Mouse (Mus musculus) CH12.LX (cell line): ENCODE results near the gene Ptma. TPM values are rescaled to one million over a fixed set of nuclear protein-coding genes. Genes with fewer than 3 reads are reported as not detected.

ENCODE experiments used
- DNase-seq: peaks from one replicate; pipeline ENCODE4 v3.0.0-alpha.2; 2013; ENCODE audit errors: extremely low read depth
- H3K27ac ChIP-seq: 2 replicates; pipeline ENCODE4 v1.5.1; 2012; ENCODE audit warnings: low read depth, mild to moderate bottlenecking, control low read depth, moderate library complexity; ENCODE audit not compliant: insufficient read depth
- H3K27me3 ChIP-seq: replicated peaks from 2 replicates; pipeline ENCODE3; 2012; ENCODE audit warnings: inconsistent platforms
- H3K36me3 ChIP-seq, 2 experiments: replicated peaks in 1 of 2; 2 replicates each; pipeline versions ENCODE3 to v1.6.1; 2012; ENCODE audit warnings: inconsistent platforms in 1 of 2, low read length in 1 of 2, mild to moderate bottlenecking in 1 of 2, mixed read lengths in 1 of 2, moderate library complexity in 1 of 2; ENCODE audit not compliant: control insufficient read depth in 1 of 2, insufficient read depth in 1 of 2
- H3K4me1 ChIP-seq, 2 experiments: 2 replicates each; pipeline ENCODE4 v1.6.1; 2012; ENCODE audit warnings: inconsistent platforms in 1 of 2, moderate library complexity in 1 of 2; ENCODE audit not compliant: insufficient read depth in 2 of 2, control insufficient read depth in 1 of 2
- H3K4me2 ChIP-seq: 2 replicates; pipeline ENCODE4 v1.6.1; 2012; ENCODE audit warnings: low read depth, mild to moderate bottlenecking, control low read depth; ENCODE audit not compliant: poor library complexity, insufficient read depth, severe bottlenecking
- H3K4me3 ChIP-seq, 3 experiments: fragments of 150-350 bp in 1 of 3; sonication (generic) in 1 of 3; replicated peaks in 1 of 3; 2 replicates each; pipeline versions ENCODE3 to v1.5.1; 2011 to 2012; ENCODE audit warnings: low read depth in 2 of 3, low read length in 2 of 3, mild to moderate bottlenecking in 2 of 3, moderate library complexity in 2 of 3, control low read depth in 1 of 3, improper control_type of control experiment in 1 of 3, inconsistent platforms in 1 of 3, mixed read lengths in 1 of 3; ENCODE audit not compliant: poor library complexity in 1 of 3
- H3K79me2 ChIP-seq: replicated peaks from 2 replicates; pipeline ENCODE4 v1.6.1; 2012; ENCODE audit warnings: mild to moderate bottlenecking, moderate library complexity; ENCODE audit not compliant: control insufficient read depth, poor library complexity, insufficient read depth, severe bottlenecking; ENCODE audit errors: extremely low read depth
- H3K9ac ChIP-seq: 2 replicates; pipeline ENCODE4 v1.6.1; 2012; ENCODE audit warnings: low read depth, mild to moderate bottlenecking, control low read depth, moderate library complexity; ENCODE audit not compliant: insufficient read depth
- H3K9me3 ChIP-seq: replicated peaks from 2 replicates; pipeline ENCODE3; 2012; ENCODE audit warnings: low read length, inconsistent platforms, mixed read lengths
- BHLHE40 ChIP-seq: IDR thresholded peaks from 2 replicates; pipeline ENCODE4 v1.6.1; 2011; ENCODE audit warnings: mild to moderate bottlenecking, low read depth, low read length, improper control_type of control experiment
- CHD1 ChIP-seq: IDR thresholded peaks from 2 replicates; pipeline ENCODE4 v1.6.1; 2012; ENCODE audit warnings: low read depth, low read length, improper control_type of control experiment, inconsistent platforms
- CHD2 ChIP-seq: IDR thresholded peaks from 2 replicates; pipeline ENCODE4 v1.6.1; 2011; ENCODE audit warnings: low read length, improper control_type of control experiment
- CTCF ChIP-seq, 2 experiments: IDR thresholded peaks in 1 of 2; conservative IDR thresholded peaks in 1 of 2; 2 replicates each; pipeline ENCODE4 v1.5.1; 2011 to 2012; ENCODE audit warnings: low read depth in 2 of 2, low read length in 2 of 2, improper control_type of control experiment in 1 of 2, inconsistent platforms in 1 of 2, mild to moderate bottlenecking in 1 of 2, moderate library complexity in 1 of 2
- E2F4 ChIP-seq: IDR thresholded peaks from 2 replicates; pipeline ENCODE4 v1.6.1; 2011; ENCODE audit warnings: low read depth, low read length, improper control_type of control experiment; ENCODE audit not compliant: insufficient replicate concordance
- ELF1 ChIP-seq: IDR thresholded peaks from 2 replicates; pipeline ENCODE4 v1.6.1; 2014; ENCODE audit warnings: low read depth, mild to moderate bottlenecking, inconsistent platforms, low read length, improper control_type of control experiment
- ETS1 ChIP-seq: conservative IDR thresholded peaks from 2 replicates; pipeline ENCODE4 v1.6.1; 2012; ENCODE audit warnings: low read depth, mild to moderate bottlenecking, inconsistent platforms, low read length, improper control_type of control experiment, moderate library complexity
- IRF4 ChIP-seq: IDR thresholded peaks from 2 replicates; pipeline ENCODE4 v1.6.1; 2014; ENCODE audit warnings: low read depth, mild to moderate bottlenecking, inconsistent platforms, low read length, improper control_type of control experiment
- JUND ChIP-seq: conservative IDR thresholded peaks from 2 replicates; pipeline ENCODE4 v1.6.1; 2011; ENCODE audit warnings: low read depth, low read length, improper control_type of control experiment
- KAT2A ChIP-seq: IDR thresholded peaks from 2 replicates; pipeline ENCODE4 v1.6.1; 2012; ENCODE audit warnings: low read length, improper control_type of control experiment, inconsistent platforms; ENCODE audit not compliant: insufficient replicate concordance
- MAFK ChIP-seq: IDR thresholded peaks from 2 replicates; pipeline ENCODE4 v1.6.1; 2011; ENCODE audit warnings: low read length, improper control_type of control experiment; ENCODE audit not compliant: insufficient replicate concordance
- MAX ChIP-seq: IDR thresholded peaks from 2 replicates; pipeline ENCODE4 v1.6.1; 2011; ENCODE audit warnings: low read length, improper control_type of control experiment
- MAZ ChIP-seq: IDR thresholded peaks from 2 replicates; pipeline ENCODE4 v1.6.1; 2012; ENCODE audit warnings: low read depth, mild to moderate bottlenecking, inconsistent platforms, low read length, improper control_type of control experiment, moderate library complexity
- MXI1 ChIP-seq: IDR thresholded peaks from 2 replicates; pipeline ENCODE4 v1.6.1; 2011; ENCODE audit warnings: mild to moderate bottlenecking, low read depth, low read length, improper control_type of control experiment
- MYC ChIP-seq: IDR thresholded peaks from 2 replicates; pipeline ENCODE4 v1.6.1; 2011; ENCODE audit warnings: low read depth, mild to moderate bottlenecking, improper control_type of control experiment, low read length
- NELFE ChIP-seq: IDR thresholded peaks from 2 replicates; pipeline ENCODE4 v1.6.1; 2011; ENCODE audit warnings: low read depth, low read length, improper control_type of control experiment
- NRF1 ChIP-seq: IDR thresholded peaks from 2 replicates; pipeline ENCODE4 v1.6.1; 2014; ENCODE audit warnings: low read depth, mild to moderate bottlenecking, inconsistent platforms, low read length, improper control_type of control experiment, moderate library complexity
- POLR2A ChIP-seq: IDR thresholded peaks from 2 replicates; pipeline ENCODE4 v1.6.1; 2011; ENCODE audit warnings: low read depth, mild to moderate bottlenecking, improper control_type of control experiment, low read length
- POLR2AphosphoS2 ChIP-seq: IDR thresholded peaks from 2 replicates; pipeline ENCODE4 v1.6.1; 2011; ENCODE audit warnings: low read depth, low read length, improper control_type of control experiment
- SIN3A ChIP-seq: IDR thresholded peaks from 2 replicates; pipeline ENCODE4 v1.6.1; 2012; ENCODE audit warnings: low read length, improper control_type of control experiment, inconsistent platforms
- SMC3 ChIP-seq: IDR thresholded peaks from 2 replicates; pipeline ENCODE4 v1.6.1; 2011; ENCODE audit warnings: low read depth, low read length, improper control_type of control experiment
- TBP ChIP-seq: conservative IDR thresholded peaks from 2 replicates; pipeline ENCODE4 v1.6.1; 2011; ENCODE audit warnings: low read depth, low read length, improper control_type of control experiment
- UBTF ChIP-seq: IDR thresholded peaks from 2 replicates; pipeline ENCODE4 v1.6.1; 2012; ENCODE audit warnings: low read depth, mild to moderate bottlenecking, inconsistent platforms, low read length, improper control_type of control experiment, moderate library complexity
- USF1 ChIP-seq: IDR thresholded peaks from 2 replicates; pipeline ENCODE4 v1.6.1; 2014; ENCODE audit warnings: low read depth, mild to moderate bottlenecking, inconsistent platforms, low read length, improper control_type of control experiment
- USF2 ChIP-seq: conservative IDR thresholded peaks from 2 replicates; pipeline ENCODE4 v1.6.1; 2011; ENCODE audit warnings: low read depth, low read length, improper control_type of control experiment
- ZC3H11A ChIP-seq: IDR thresholded peaks from 2 replicates; pipeline ENCODE4 v1.6.1; 2012; ENCODE audit warnings: low read depth, mild to moderate bottlenecking, inconsistent platforms, low read length, improper control_type of control experiment
- ZKSCAN1 ChIP-seq: IDR thresholded peaks from 2 replicates; pipeline ENCODE4 v1.6.1; 2012; ENCODE audit warnings: low read depth, inconsistent platforms, low read length, improper control_type of control experiment, borderline replicate concordance
- ZMIZ1 ChIP-seq: IDR thresholded peaks from 2 replicates; pipeline ENCODE4 v1.6.1; 2012; ENCODE audit warnings: low read depth, mild to moderate bottlenecking, inconsistent platforms, low read length, improper control_type of control experiment
- ZNF384 ChIP-seq: IDR thresholded peaks from 2 replicates; pipeline ENCODE4 v1.6.1; 2012; ENCODE audit warnings: low read depth, low read length, improper control_type of control experiment, inconsistent platforms
- dilution Hi-C: fragments of 300-500 bp; cut with MboI; formaldehyde crosslinking; loops from 2 replicates; pipeline ENCODE4 v1.14.3; 2020; ENCODE audit warnings: low sequenced_read_pairs; ENCODE audit not compliant: extremely low pct_unique_long_range_greater_than_20kb, extremely low pct_ligation_motif_present
- in situ Hi-C: fragments of 300-500 bp; cut with MboI; formaldehyde crosslinking; loops from 3 replicates; pipeline ENCODE4 v1.14.3; 2019; ENCODE audit warnings: low sequenced_read_pairs, low pct_ligation_motif_present, low pct_unique_long_range_greater_than_20kb, mixed read lengths
- polyA plus RNA-seq: library from polyadenylated mRNA; unstranded; fragments of >175 nt; gene quantifications from 2 replicates; pipeline ENCODE4 v1.2.1, GENCODE M21; 2012; ENCODE audit warnings: low read depth; ENCODE audit not compliant: insufficient read length
- total RNA-seq, 2 experiments: library from RNA; depleted of rRNA; stranded (reverse); fragments of 300-350 nt in 1 of 2; fragments of >200 nt in 1 of 2; gene quantifications; 2 replicates each; pipeline ENCODE4 v1.2.3; 2012 to 2014

Gene Ptma
- total and polyA plus RNA-seq, 3 experiments, result 2,835 to 5,324 (median 5,084) TPM

- dilution Hi-C loops, result no loop called here
- Histone ChIP-seq H3K9me3 (no peaks in the 10 kb centered on the region), H3K27ac (peak overlapping the region; percentile 79), H3K4me3 (peak overlapping the region; percentile 26 to 95 (median 44)), H3K36me3 (peaks cover 13 to 27% of the 10 kb centered on the region in 2 experiments), H3K9ac (no peak overlapping the region; the same call in 1 of the 2 replicates), H3K4me2 (no peak overlapping the region; the same call in 1 of the 2 replicates), H3K27me3 (no peaks in the 10 kb centered on the region), H3K4me1 (peaks cover 19 to 57% of the 10 kb centered on the region in 2 experiments), H3K79me2 (peaks cover 34% of the 10 kb centered on the region)
- in situ Hi-C loops, result no loop called here
- peak; percentile 58 for DNase-seq
- TF ChIP-seq IRF4 (no peak), NRF1 (peak; percentile 71; the same call in 1 of the 2 replicates), TBP (0 out of 2 replicates have a peak, but pooled peaks have one; percentile 43), POLR2AphosphoS2 (no peak), SIN3A (0 out of 2 replicates have a peak, but pooled peaks have one; percentile 10), KAT2A (0 out of 2 replicates have a peak, but pooled peaks have one; percentile 41)
Measured at GRCm38 (mm10) chr1:86525499-86526115, 919 bp upstream of the Ptma start.

- DNase-seq, result no peak
- H3K27me3 ChIP-seq, result no peaks in the 10 kb centered on the region
- H3K36me3 ChIP-seq, result peaks cover 19 to 34% of the 10 kb centered on the region in 2 experiments
- in situ Hi-C loops (no loop called here), dilution Hi-C loops (no loop called here)
- no peak overlapping the region for H3K4me2 ChIP-seq
- peaks cover 13 to 58% of the 10 kb centered on the region in 2 experiments for H3K4me1 ChIP-seq
- peaks cover 46% of the 10 kb centered on the region for H3K79me2 ChIP-seq
- H3K4me3 ChIP-seq, result peak overlapping the region; percentile 59 to 95 (median 91)
- H3K9me3 ChIP-seq, result no peaks in the 10 kb centered on the region
- peak overlapping the region; percentile 79 for H3K27ac ChIP-seq
- H3K9ac ChIP-seq, result peak overlapping the region; percentile 98
- TF ChIP-seq SMC3 (no peak), SIN3A (no peak), CHD2 (no peak), MAFK (no peak), ETS1 (no peak), BHLHE40 (no peak), ZNF384 (no peak), IRF4 (no peak), USF2 (no peak), NELFE (peak; percentile 93), USF1 (no peak), MAX (no peak), CHD1 (peak; percentile 48; the same call in 1 of the 2 replicates), ZMIZ1 (peak; percentile 63; the same call in 1 of the 2 replicates), JUND (no peak), ZC3H11A (no peak), MYC (no peak), E2F4 (no peak), MAZ (peak; percentile 48; the same call in 1 of the 2 replicates), MXI1 (no peak; the same call in none of the 2 replicates), CTCF (conservative IDR thresholded peaks at IDR 0.05 in 1 of 2, IDR thresholded peaks at IDR 0.05 in 1 of 2; ENCODE audit: low read depth in 2 of 2, low read length in 2 of 2) (no peak), ZKSCAN1 (no peak), KAT2A (no peak), ELF1 (no peak), UBTF (peak; percentile 47; the same call in 1 of the 2 replicates), TBP (no peak), POLR2A (peak; percentile 75)
Measured at GRCm38 (mm10) chr1:86526789-86527598, 468 bp downstream of the Ptma start.
